Mouse (Mus musculus) fat pad, adult 2 months (tissue): ENCODE results near the gene Retnlb.
"Not testable (repeated sequence)": the region's sequence is repeated elsewhere in the genome, so short reads cannot be mapped to it uniquely, and the experiment has no call there.

Experiments
- DNase-seq: peaks from one replicate; pipeline ENCODE4 v3.0.0-alpha.2; 2011; ENCODE audit warnings: low read depth, low spot score; ENCODE audit errors: extremely low read depth

Retnlb gene

DNA sequence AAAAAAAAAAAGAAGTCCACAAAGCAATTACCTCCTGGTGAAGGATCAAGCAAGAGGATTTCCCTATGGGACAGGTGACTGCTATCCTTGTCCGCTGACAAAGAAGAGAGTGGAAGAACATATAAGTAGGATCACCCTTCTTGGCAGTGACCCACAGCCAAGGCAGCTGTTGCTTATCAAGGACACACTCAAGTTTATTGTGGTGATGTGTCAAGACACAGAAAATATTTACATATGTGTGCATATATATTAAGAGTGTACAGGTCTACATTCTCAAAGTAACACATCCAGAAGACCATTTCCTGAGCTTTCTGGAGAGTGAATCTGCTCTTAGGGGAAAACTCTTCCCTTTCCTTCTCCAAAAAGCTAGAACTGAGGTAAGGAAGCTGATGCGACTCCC lies at the start of gene Retnlb:
TSS of gene Retnlb (plus strand) at position 162 of the 400 bp plus-strand sequence.
- no peak for DNase-seq

DNA sequence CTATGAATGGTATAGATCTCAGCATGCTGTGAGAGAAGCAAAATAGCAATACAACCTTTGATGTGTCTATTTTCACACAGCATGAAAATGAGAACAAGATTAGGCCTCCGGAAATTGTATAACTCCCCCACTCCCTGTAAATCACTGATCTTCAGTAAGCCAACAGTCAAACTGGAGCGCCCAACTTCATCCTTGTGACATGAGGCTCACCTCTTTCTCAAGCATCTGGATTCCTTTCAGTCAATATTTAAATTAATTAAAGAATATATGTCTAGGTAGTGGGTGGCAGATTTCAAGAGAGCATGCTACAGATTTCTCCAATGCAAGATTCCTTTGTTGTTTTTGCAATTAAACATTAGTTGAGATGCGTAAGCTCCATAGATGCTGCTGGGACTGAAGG lies 47.5 kb upstream of the Retnlb start:
- no peak for DNase-seq

DNA sequence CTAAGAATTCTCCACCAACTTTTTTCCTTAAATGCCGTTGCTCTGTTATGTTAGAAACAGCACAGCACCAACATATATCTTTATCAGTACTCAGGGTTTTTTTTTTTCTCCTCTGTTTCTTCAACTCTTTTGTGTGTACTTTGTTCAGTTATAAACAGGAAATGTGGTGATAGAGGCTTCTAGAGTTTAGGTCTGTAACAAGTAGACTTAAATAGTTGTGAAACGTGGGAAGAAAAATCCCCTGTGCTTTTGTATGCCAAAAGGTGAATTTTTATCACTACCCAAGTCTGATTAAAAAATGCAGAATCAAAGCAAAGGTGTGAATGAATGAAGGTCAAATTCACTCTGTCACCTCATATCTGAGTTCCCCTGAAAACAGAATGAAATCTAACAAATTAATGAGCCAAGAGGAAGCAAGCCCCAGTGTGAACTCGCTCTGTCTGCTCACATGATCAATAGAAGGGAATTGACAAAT lies 44.6 kb upstream of the Retnlb start, which contains the start of gene Trat1:
TSS of gene Trat1 (minus strand) at position 51 of the 475 bp plus-strand sequence.
- DNase-seq: no peak

DNA sequence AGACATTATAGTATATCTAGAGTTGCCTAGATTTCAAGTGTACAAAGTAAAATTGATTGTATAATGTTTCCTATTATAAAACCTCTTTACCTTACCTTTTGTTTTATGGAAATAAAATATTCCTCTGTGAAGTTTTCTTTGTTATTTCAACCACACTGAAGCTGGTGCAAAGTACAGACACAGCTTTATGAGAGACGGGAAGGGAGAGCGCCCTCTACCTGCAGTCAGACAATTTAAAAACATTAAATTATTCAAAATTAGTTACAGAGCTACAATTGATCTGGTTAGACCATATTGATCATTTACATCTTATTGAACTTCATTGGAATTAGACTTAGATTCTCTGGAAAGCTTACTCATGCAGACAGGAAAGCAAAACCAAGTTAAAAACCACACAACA lies 39.4 kb upstream of the Retnlb start:
- no peak for DNase-seq

DNA sequence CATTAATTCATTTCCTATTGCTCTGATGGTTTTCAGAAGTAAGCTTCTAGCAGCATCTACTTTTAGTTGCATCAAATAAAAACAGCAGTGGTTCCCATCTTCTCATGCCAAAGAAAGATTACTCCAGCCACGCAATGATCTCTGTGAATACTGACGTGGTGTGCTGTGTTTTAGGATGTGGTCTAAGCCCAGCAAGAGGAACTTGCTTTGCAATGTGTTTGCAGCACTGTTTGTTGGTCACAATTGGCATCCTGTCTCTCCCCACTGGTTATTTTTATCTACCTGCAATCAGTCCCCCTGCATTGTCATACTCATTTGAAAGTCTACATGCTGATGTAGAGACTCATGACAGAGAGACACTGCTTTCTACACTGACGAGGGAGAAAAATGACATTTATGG lies 30.4 kb upstream of the Retnlb start:
- no peak for DNase-seq

DNA sequence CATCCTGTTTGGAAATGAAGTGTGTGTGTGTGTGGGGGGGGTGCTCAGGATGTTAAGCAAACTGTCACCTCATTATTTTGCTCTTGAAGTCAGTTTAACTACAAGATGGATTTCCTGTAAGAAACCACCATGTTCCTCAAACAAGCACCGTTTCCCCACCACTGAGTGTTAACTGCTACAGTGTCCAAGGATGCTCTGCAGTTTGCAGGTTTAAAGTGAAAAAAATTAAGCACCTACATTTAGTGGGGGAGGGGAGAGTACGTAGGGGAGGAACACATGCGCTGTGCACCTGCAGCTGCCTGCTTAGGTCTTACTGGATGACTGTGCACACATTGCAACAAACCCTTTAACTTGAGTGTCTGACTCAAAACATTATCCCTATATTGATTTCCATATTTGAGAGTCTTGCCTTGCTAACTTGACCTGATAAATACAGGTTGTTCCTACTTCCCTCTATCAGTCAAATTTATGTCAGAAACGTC lies 27.9 kb upstream of the Retnlb start:
- no peak for DNase-seq

DNA sequence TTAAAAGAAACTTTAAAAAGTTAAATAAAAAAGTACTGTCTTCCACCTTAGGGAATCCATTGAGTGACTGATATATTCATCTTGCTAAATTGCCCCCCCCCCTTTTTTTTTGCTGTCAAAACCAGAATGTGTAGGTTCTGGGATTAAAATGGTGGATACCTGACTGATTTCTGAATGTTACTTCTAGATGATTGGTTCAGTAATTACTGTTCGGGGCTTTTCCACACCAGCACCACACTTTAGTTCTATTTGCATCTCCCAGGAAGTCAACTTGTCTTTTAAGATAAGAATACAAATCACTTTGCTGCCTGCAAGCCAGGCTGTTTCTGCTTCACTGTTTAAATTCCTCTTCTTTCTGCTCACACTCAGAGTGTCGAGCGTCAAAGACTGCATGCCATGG lies 18.4 kb upstream of the Retnlb start:
- no peak for DNase-seq

DNA sequence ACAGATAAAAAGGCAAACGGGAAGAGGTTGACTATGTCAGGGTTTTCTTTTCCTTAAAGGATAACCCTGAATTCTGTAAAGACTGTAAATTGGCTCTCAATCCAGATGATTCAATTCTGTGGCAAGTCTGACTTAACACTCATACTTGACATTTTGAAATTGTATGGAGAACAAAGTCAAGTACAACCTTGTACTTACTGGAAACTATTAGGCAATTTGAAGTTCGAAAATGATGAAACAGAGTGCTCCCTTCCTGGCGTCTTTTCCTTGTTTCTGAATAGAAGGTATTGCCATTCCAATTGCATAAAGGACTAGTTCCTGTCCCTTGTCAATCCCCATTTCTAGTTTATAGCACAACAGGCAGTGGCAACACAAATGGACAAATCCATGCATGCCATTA lies 17.2 kb upstream of the Retnlb start:
- no peak for DNase-seq

DNA sequence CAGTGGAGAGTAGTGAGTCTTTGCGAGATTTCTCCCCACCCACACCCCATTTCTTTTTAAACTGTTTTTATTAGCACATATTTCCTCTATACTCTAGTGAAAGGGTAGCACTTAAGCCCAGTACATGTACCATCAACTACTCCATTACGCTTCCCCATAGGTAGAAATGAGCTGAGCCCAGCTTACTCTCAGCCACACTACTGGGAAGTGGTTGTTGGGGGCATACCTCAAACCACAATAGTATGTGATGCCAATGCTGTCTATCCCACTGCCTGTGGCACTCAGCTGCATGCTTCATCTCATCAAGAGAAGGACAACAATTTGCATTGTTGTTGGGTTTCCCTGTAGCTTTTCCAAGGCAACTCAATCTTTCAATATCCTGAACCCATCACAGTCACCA lies 15.8 kb upstream of the Retnlb start:
- no peak for DNase-seq

DNA sequence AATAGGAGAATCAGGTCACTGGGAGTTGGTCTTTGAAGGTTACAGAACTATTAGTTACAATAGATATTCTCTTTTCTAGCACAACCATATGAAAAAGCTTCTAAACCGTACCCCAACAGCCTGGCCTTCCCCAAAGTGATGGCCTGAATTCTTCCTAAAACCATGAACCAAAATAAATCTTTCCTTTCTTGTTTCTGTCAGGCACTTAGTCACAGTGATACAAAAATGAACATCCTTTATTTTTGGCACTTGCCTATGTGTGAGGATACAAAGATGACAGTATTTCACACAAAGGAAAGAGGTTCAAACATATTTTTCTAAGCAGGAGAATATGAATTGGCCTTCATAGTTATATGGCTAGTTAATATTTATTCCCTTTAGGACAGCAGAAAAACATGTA lies 11.2 kb upstream of the Retnlb start:
- DNase-seq: no peak

DNA sequence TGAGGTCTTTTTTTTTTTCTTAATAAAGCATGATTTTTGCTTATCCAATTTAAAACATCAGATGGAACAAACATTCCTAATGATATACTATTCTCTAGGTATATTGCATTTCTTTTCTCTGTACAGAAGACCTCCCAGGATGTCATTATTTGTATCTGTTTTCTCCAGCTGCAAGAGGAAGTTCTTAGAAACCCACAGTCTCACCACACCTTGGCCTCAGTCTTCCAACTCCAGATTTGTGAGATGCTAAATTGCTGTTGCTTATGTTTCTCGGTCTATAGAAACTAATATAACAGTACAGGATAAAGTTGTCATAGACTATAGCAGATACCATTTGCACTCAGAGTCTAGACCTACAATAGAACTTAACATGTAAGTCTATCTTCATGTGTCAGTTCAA lies 10.1 kb upstream of the Retnlb start:
- DNase-seq: no peak

DNA sequence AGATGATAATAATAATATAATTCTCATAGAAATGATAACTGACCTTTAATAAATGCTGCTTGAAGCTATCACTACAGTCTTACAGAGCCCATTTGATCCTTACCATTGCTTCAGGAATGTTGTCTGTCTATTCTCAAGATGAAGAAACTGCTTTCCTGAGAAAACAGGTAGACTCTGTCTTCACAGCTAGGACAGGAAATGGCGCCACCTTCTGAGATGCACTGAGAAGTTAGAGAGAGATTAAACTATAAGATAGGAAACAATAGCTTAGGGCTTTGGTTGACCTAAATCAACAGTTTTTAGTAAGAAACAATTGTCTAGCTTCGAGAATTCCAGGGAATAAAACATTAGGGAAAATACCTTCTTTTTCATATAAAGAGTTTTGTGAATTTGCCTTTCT lies 7.3 kb upstream of the Retnlb start:
- DNase-seq: no peak

DNA sequence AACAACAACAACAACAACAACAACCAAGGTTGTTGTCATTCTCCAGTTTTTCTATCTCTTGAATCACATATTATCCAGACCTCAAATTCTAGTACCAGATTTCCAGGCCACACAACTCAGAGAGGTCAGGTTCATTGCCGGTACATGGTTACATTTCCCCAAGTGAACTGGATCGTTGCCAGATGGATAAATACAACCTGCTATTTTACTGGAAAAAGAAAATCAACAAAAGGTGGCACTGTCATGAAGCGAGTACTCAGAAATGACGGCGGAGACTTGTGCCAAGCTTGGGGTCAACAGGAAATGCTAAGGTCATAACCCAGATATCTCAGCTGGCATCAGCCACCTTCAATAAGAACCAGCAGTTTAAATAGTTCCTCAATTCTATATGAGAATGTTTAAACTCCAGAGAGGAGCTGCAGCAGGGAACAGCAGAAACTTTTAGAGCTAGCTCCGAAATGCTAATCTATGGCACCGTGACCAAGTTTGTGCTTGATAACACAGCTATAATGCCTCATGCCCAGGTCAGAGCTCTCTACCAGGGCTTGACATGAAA lies 4.7 kb upstream of the Retnlb start:
- DNase-seq: no peak

DNA sequence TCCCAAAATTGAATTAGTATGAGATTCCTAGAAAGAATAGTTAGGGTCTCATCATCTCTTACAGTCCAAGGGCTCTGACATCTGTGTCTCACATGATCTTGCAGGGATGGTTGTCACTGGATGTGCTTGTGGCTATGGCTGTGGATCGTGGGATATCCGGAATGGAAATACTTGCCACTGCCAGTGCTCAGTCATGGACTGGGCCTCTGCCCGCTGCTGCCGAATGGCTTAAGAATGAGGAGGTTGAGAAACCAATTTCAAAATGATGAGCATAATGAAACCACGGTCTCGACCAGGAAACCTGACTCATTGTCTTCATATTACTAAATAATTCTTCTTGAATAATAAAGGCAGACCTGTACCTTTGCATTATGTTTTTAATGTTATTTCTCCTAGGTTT lies 1.9 kb downstream of the Retnlb start:
- no peak for DNase-seq

DNA sequence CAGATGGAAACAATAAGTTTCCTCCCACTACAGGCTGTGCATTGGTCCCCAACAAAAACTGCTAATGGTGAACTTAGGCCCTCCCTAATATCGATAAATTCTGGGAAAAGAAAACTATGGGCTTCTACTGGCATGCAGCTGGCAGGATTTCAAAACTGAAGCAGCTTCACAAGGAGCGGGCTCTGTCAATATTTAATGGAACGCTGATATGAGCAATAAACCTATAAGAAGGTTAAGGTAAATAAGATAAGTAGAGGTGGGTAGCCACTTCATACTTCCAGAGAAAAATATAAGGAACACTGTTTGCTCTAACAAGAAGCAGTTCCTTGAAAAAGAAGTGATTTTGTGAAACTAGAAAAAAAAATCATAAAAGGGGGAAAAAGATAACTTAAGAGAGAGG lies 9.8 kb downstream of the Retnlb start:
- DNase-seq: no peak

DNA sequence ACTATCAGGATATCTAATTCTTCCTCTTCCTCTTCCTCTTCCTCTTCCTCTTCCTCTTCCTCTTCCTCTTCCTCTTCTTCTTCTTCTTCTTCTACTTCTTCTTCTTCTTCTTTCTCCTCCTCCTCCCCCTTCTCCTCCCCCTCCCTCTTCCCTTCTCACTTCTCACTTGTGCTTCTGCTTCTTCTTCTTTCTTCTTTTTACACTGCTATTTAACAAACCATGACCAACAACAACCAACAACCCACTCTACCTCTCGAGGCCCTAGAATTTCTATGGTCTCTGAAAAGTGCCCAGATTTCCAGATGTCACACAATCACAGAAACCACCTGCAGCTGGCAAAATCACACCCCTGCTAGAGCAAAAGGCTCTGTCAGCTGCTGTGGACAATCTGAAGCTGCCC lies 11.0 kb downstream of the Retnlb start:
- no peak for DNase-seq

DNA sequence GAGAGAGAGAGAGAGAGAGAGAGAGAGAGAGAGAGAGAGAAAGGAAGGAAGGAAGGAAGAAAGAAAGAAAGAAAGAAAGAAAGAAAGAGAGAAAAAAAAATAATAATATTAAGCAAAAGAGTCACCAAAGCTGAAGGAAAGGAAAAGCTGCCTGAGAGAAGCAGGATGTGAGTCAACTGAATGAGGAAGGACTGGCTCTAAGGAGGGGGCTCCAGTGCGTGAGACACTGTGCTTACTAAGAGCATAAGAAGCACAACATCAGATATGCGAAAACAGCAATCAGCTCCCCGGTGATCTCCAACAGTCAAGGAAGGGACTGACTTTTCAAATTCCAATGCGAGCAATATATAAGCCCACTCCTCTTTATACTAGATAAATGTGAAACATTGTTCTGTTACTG lies 12.4 kb downstream of the Retnlb start:
- DNase-seq: no peak

DNA sequence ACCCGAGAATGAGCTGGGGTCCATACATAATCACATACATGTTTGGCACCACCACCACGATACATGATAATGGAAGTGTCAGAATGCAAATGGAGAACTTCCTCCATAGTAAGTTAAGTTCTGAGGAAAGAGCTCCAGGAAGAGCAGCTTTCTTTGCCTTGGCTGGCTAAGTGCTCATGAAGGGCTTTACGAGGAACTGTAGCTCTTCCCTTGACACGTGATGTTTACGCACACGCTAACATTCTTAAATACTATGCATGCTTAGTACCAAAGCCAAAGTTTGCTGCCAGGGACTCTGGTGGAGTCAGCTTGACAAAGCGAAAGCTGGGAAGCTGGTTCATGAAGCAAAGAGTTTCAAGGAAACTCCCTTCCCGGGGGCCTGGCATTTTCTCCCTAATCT lies 15.4 kb downstream of the Retnlb start:
- no peak for DNase-seq

DNA sequence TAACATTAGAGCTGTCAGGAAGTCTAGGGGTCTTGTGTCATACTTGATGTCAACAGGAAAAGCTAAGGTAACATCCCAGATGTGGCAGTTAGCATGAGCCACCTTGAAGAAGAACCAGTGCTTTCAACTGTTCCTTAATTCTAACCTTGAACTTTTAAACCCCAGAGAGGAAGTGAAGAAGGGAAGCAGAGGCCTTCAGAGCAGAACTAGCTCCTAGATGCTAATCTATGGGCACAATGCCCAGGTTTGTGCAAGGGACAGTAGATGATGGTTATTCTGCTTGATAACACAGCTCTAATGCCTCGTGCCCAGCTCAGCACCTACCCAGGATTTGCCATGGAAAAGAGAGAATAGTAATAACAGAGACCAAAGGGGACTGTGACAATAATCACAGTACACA lies 17.0 kb downstream of the Retnlb start:
- DNase-seq: not testable (repeated sequence)

DNA sequence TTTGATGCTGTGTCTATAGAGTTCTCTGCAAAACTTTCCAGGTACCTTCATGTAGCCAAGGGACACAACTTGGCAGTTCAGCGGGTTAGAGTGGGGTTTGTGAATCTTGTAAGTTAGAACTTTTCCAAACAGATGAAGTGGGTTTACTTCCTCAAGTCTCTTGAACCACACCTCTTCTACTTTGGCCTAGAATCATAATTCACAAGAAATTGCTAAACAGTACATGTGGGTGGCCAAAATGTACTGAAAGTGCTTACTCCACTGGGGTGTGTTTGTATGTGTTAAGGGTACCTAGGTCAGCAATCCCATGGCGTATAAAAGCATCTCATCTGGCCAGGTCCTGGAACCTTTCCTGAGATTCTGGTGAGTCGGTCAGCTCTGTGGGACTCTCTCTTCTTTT lies 25.6 kb downstream of the Retnlb start, which contains the start of gene Retnla:
TSS of gene Retnla (plus strand) at position 286 of the 400 bp plus-strand sequence.
- DNase-seq: no peak

DNA sequence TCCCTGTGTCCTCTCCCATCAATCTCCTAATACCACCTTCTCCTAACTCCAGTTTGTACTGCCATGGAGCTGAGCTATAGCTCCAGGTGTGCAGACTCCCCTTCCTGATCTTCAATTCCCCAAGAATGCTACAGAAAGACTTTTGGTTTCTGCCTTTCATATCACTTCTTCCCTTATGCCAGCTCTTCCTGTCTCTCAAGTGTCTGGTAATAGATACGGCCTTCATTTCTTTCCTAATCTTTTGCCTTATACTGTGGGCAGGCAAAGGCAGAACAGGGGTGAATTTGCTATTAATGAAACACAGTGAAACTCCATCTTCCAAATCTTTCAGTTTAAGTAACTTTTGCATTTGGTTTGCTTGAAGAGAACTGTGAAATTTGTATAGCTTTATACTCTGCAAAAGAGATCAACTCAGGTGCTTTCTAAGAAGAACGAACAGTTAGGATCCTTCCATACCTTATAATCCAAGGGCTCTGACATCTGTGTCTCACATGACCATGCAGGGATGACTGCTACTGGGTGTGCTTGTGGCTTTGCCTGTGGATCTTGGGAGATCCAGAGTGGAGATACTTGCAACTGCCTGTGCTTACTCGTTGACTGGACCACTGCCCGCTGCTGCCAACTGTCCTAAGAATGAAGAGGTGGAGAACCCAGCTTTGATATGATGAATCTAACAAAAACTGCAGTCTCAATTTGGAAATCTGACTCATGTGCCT lies 27.2 kb downstream of the Retnlb start:
- no peak for DNase-seq

DNA sequence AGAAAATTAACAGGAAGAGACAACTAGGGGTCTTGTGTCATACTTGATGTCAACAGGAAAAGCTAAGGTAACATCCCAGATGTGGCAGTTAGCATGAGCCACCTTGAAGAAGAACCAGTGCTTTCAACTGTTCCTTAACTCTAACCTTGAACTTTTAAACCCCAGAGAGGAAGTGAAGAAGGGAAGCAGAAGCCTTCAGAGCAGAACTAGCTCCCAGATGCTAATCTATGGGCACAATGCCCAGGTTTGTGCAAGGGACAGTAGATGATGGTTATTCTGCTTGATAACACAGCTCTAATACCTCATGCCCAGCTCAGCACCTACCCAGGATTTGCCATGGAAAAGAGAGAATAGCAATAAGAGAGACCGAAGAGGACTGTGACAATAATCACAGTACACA lies 48.3 kb downstream of the Retnlb start:
- DNase-seq: not testable (repeated sequence)

DNA sequence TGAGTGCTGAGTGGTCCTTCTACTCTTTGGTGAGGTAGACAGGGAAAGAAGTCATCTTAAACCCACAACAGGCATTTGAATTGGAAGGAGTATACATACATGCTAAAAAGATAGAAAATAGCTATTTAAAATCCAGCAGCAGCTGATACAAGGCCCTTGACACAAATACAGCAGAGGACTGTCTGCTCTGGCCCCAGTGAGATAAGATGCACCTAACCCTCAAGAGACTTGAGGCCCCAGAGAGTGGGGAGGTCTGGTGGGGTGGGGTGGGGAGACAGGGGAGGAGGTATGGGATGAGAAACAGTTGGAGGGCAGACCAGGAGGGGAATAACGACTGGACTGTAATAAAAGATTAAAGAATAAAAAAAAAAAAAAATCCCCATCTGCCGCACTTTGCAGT lies 51.0 kb downstream of the Retnlb start:
- DNase-seq: no peak
